Mouse (Mus musculus) neural tube, postnatal 0 days (tissue): ENCODE results near the gene Pecam1. TPM values are rescaled to one million over a fixed set of nuclear protein-coding genes. Genes with fewer than 3 reads are reported as not detected.

Experiments used
- microRNA-seq: library from miRNA; unstranded; fragments of <30 nt; microRNA quantifications from one replicate; pipeline ENCODE4, GENCODE M21; 2016
- polyA plus RNA-seq: library from polyadenylated mRNA; unstranded; fragments of >200 nt; fragmentation: Nextera tagmentation; extraction: Ambion mirVana; gene quantifications from 2 replicates; pipeline ENCODE4 v1.2.1, GENCODE M21; 2015

Pecam1 gene
- polyA plus RNA-seq: 11.0 and 11.9 TPM in 2 replicates

GRCm38 (mm10) chr11:106750121-106750751, at the start of gene Pecam1:
Gene Pecam1 (minus strand): TSS chr11:106750628.

GRCm38 (mm10) chr11:106788775-106789459, 38.5 kb upstream of the Pecam1 start, which contains the start of the genes Ddx5 and Cep95:
Gene Ddx5 (minus strand): TSS chr11:106789185.
Gene Cep95 (plus strand): TSS chr11:106789252.

GRCm38 (mm10) chr11:106779388-106780088, 29.1 kb upstream of the Pecam1 start, which contains the start of gene Polg2:
Gene Polg2 (minus strand): TSS chr11:106779537.

GRCm38 (mm10) chr11:106751039-106752018, 901 bp upstream of the Pecam1 start, which contains the start of gene Milr1:
Gene Milr1 (plus strand): TSS chr11:106751226.

GRCm38 (mm10) chr11:106612961-106613637, 137.3 kb downstream of the Pecam1 start, which contains the start of gene Tex2:
Gene Tex2 (minus strand): TSS chr11:106613423.

Small RNA genes within 50 kb of the gene (microRNA-seq; reads per million reads assigned to microRNA genes)
- not detected for gene Gm25994
- 4.6 reads per million, percentile 10 among the genes with 10 or more reads in this experiment for gene Mir3064

Other genes starting within 250 kb of the Pecam1 start
- 31.1 and 34.2 TPM in 2 replicates for gene Tex2, start 137.2 kb downstream of the Pecam1 start, polyA plus RNA-seq
- gene Milr1, start 598 bp upstream of the Pecam1 start, polyA plus RNA-seq: 0.65 and 0.79 TPM in 2 replicates
- 9.9 and 10.3 TPM in 2 replicates for gene Polg2, start 28.9 kb upstream of the Pecam1 start, polyA plus RNA-seq
- gene Ddx5, start 38.6 kb upstream of the Pecam1 start, polyA plus RNA-seq: 229 and 248 TPM in 2 replicates
- gene Cep95, start 38.6 kb upstream of the Pecam1 start, polyA plus RNA-seq: 8.8 and 9.8 TPM in 2 replicates
- gene Smurf2, start 170.1 kb upstream of the Pecam1 start, polyA plus RNA-seq: 9.7 and 9.8 TPM in 2 replicates
- gene Kpna2, start 248.9 kb upstream of the Pecam1 start, polyA plus RNA-seq: 70.9 and 78.3 TPM in 2 replicates